Mouse (Mus musculus) stomach, postnatal 0 days (tissue): ENCODE measurements around the gene Neurod2. TPM values are rescaled to one million over a fixed set of nuclear protein-coding genes. Genes with fewer than 3 reads are reported as not detected.

Source experiments
- ATAC-seq: fragments of 200-750 bp; cut with Nextera tagmentation; 2 replicates; pipeline ENCODE4 v1.8.0; 2017; ENCODE audit not compliant: low FRiP score, low TSS enrichment
- DNase-seq: peaks from one replicate; pipeline ENCODE4 v3.0.0-alpha.2; 2016; ENCODE audit warnings: low spot score
- H3K27ac ChIP-seq: fragments of 300-500 bp; sonication (generic); replicated peaks from 2 replicates; pipeline ENCODE4 v1.5.1; 2014; ENCODE audit warnings: mild to moderate bottlenecking, control low read depth
- H3K27me3 ChIP-seq: fragments of 300-500 bp; sonication (generic); 2 replicates; pipeline ENCODE4 v1.6.1; 2014; ENCODE audit warnings: low read length; ENCODE audit not compliant: control insufficient read depth, insufficient read depth
- H3K36me3 ChIP-seq: fragments of 300-500 bp; sonication (generic); 2 replicates; pipeline ENCODE4 v1.6.1; 2014; ENCODE audit warnings: low read length, mixed read lengths; ENCODE audit not compliant: control insufficient read depth, insufficient read depth
- H3K4me1 ChIP-seq: fragments of 300-500 bp; sonication (generic); replicated peaks from 2 replicates; pipeline ENCODE4 v1.6.1; 2014; ENCODE audit warnings: antibody characterized with exemption; ENCODE audit not compliant: control insufficient read depth, insufficient read depth
- H3K4me2 ChIP-seq: fragments of 300-500 bp; sonication (generic); replicated peaks from 2 replicates; pipeline ENCODE4 v1.6.1; 2014; ENCODE audit warnings: low read depth, mild to moderate bottlenecking, control low read depth, moderate library complexity
- H3K4me3 ChIP-seq: fragments of 300-500 bp; sonication (generic); 2 replicates; pipeline ENCODE4 v1.5.1; 2014; ENCODE audit warnings: low read depth, low read length, control low read depth
- H3K9ac ChIP-seq: fragments of 300-500 bp; sonication (generic); 2 replicates; pipeline ENCODE4 v1.6.1; 2014; ENCODE audit warnings: mild to moderate bottlenecking, low read length, control low read depth, mixed read lengths
- H3K9me3 ChIP-seq: fragments of 300-500 bp; sonication (generic); 2 replicates; pipeline ENCODE4 v1.6.1; 2016; ENCODE audit warnings: low read length; ENCODE audit not compliant: control insufficient read depth
- CTCF ChIP-seq: IDR thresholded peaks from 2 replicates; pipeline ENCODE4 v1.5.1; 2016; ENCODE audit warnings: antibody characterized with exemption, low read depth, mild to moderate bottlenecking, moderate library complexity
- EP300 ChIP-seq: optimal IDR thresholded peaks from 2 replicates; pipeline ENCODE3; 2016; ENCODE audit warnings: antibody characterized with exemption
- WGBS: fragments of 180-500 bp; shearing (Covaris S2); extraction: QIAGEN DNeasy Blood & Tissue Kit; methylation state at CpG from one replicate; pipeline ENCODE4 v1.1.7; 2014; 5-methylcytosine and 5-hydroxymethylcytosine counted together
- polyA plus RNA-seq: library from polyadenylated mRNA; unstranded; fragments of >200 nt; fragmentation: Nextera tagmentation; extraction: Ambion mirVana; gene quantifications from 2 replicates; pipeline ENCODE4 v1.2.1, GENCODE M21; 2015

Gene Neurod2
- polyA plus RNA-seq, 1 experiment from 2014 or later = 0.02 TPM

DNA sequence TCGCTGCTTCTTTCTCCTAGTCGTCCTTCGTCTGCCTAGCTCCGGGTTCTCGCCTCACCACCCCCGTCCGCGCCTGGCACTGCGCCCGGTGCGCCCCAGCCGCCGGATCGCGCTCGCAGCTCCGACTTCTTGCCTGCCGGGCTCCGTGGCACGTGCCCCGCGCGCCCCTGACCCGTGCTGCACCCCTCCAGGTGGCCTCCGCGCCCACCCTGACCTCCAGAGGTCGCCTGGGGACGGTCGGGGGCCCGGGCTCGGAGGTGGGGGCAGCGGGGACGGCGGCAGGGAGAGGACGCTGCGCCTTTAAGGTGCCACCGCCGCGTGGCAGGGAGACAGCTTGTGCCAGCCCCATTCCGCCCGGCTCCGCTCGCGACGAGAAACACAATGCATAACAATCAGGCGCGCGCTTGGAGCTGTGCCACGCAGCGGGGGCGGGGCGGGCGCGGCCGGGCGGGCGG, 9.1 kb upstream of the Neurod2 start:
- Histone ChIP-seq H3K9me3 (no peaks in the 10 kb centered on the region), H3K4me3 (peak overlapping the region; percentile 49), H3K4me2 (peak overlapping the region; percentile 96), H3K36me3 (no peaks in the 10 kb centered on the region), H3K27me3 (peaks cover 23% of the 10 kb centered on the region; the same call in 1 of the 2 replicates), H3K4me1 (peaks cover 3% of the 10 kb centered on the region), H3K27ac (peak overlapping the region; percentile 53), H3K9ac (peak overlapping the region; percentile 61)
- DNase-seq = peak; percentile 70
- under 1% methylated on average over 36 of the region's 57 CpGs for WGBS
- ATAC-seq = no peak
- TF ChIP-seq EP300 (no peak), CTCF (no peak)

DNA sequence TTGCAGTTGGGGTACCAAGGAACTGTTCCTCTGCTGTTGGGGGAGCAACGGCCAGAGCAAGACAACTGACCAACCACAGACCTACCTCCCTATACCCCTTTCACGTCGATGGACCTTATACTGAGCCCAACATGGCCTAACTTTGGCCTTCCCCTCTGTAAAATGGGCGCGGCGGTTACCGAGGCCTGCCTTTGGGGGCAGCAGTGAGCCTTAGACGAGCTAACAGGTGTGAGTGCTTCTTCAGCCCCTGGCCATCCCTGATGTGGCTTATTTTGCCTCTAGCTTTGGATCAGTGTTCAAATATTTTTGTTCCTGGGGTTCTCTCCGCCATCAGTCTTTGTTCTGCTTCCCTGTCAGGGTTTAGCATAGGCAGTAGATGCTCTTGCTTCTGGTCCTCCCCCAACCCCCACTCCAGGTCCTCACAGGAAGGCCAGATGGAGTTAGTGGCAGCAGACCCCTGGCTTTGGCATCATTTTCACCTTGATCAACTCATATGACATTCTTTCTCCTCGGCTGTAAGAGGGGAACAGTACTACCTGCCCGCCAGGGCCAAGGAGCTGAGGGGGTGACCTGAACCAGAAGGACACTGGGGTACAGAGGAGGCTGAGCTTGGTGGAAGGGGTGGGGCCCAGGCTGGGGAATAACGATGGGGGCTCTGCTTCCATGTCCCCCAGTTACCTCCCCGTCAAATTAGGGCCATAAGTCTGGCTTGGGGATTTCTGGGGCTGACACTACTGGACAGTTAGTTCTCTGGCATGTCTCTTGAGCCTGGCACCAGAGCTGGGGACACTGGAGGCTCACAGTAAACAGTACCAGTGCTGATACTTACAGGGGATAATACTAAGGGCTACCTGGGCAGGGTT, 7.0 kb upstream of the Neurod2 start:
- H3K9me3 ChIP-seq = no peaks in the 10 kb centered on the region
- H3K36me3 ChIP-seq = no peaks in the 10 kb centered on the region
- H3K27ac ChIP-seq = no peak overlapping the region
- no peak overlapping the region for H3K4me2 ChIP-seq
- ATAC-seq (no peak), DNase-seq (no peak)
- peaks cover 3% of the 10 kb centered on the region for H3K4me1 ChIP-seq
- no peak overlapping the region for H3K4me3 ChIP-seq
- H3K9ac ChIP-seq = no peak overlapping the region
- H3K27me3 ChIP-seq = peaks cover 26% of the 10 kb centered on the region; the same call in 1 of the 2 replicates
- no peak for TF ChIP-seq EP300
- TF ChIP-seq CTCF = peak; percentile 56
- WGBS = 17% methylated on average over 13 of the region's 13 CpGs

DNA sequence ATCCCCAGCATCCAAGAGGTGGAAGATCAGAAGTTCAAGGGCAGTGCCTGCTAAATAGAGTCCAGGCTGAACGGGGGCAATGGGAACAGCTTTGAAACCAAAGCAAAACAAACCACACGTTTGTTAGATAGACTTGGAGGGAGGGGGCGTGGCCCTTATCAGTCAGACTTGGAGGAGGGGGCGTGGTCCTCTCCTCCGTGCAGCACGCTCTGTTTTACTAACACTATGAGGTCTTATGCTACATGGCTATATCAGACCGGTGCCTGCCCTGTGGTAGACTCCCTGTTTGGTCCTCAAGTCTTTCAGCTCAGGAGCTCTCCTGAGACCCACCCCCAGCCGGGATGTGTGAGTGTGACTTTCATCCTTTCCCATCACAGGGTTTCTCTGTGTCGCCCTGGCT, 5.8 kb upstream of the Neurod2 start:
- no peak for ATAC-seq
- 8% methylated on average over 9 of the region's 9 CpGs for WGBS

DNA sequence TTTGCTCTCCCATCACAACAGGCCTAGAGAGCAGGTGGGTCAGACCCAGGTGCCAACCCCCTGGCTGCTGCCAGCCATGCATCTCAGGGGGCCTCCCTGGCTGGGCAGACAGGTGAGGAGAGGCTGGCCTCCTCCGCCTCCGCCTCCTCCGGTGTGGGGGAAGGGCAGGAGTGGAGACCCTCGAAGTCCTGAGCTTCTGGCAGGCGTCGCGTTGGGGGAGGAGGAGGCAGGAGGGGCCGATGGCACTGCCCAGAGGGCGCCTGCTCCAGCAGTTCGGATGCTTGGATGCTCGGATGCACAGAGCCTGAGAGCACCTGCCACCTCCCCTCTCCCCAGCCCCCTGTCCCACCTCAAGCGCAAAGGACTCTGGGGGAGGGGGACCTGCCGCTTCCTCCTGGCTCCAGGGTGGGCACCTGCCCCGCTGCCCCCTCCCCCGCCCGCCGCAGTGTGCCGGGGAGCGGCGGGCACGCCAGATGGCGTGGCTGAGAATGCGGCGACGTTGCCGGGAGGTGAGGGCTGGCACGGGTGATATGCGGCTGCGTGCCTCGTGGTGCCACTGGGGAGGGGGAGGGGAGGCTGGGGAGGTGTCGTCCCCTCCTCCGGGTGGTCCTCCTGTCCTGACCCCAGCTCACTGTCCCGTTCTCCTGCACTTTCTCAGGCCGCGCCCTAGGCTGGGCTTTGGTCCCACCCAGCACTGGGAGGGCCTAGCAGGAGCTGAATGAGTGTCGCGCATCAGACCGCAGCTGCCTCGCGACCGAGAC, 4.7 kb upstream of the Neurod2 start:
- no peak for DNase-seq
- 3% methylated on average over 33 of the region's 41 CpGs for WGBS
- TF ChIP-seq CTCF (no peak), EP300 (no peak)
- H3K27ac ChIP-seq = no peak overlapping the region
- no peaks in the 10 kb centered on the region; the same call in 1 of the 2 replicates for H3K4me1 ChIP-seq
- no peaks in the 10 kb centered on the region for H3K9me3 ChIP-seq
- ATAC-seq = no peak
- H3K36me3 ChIP-seq = no peaks in the 10 kb centered on the region
- H3K4me3 ChIP-seq = peak overlapping the region; percentile 13; the same call in 1 of the 2 replicates
- no peak overlapping the region for H3K9ac ChIP-seq
- H3K27me3 ChIP-seq = peaks cover 43% of the 10 kb centered on the region; the same call in 1 of the 2 replicates
- peak overlapping the region; percentile 31 for H3K4me2 ChIP-seq

More for the DNA sequence above, 5.8 kb upstream of the Neurod2 start:
- Histone ChIP-seq H3K27me3 (peaks cover 32% of the 10 kb centered on the region; the same call in 1 of the 2 replicates), H3K9ac (no peak overlapping the region), H3K27ac (no peak overlapping the region), H3K4me3 (no peak overlapping the region), H3K36me3 (no peaks in the 10 kb centered on the region), H3K4me2 (no peak overlapping the region), H3K4me1 (peaks cover 3% of the 10 kb centered on the region), H3K9me3 (no peaks in the 10 kb centered on the region)
- no peak for DNase-seq
- TF ChIP-seq EP300 (no peak), CTCF (no peak)

DNA sequence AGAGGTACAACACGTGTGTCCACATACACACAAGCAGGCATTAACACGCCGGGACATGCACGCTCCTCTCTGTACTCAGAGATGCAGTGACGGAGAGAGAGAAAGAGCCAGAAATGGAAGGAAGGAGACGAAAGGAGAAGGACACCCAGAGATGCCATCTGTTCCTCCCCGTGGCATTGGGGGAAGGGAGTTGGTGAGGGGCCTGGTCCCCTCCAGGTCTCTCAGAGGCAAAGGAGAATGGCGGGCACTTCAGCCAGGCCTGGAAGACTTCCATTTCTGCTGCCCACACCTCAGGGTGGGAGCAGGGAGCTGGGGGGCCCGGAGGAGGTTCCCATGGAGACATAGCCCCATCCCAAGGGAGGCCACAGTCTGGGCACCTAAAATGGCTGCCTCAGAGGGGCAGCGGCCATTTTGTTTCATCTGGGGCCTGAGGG, 3.8 kb upstream of the Neurod2 start:
- ATAC-seq (no peak), DNase-seq (no peak)
- H3K4me1 ChIP-seq = no peaks in the 10 kb centered on the region; the same call in 1 of the 2 replicates
- H3K9me3 ChIP-seq = no peaks in the 10 kb centered on the region
- no peak overlapping the region for H3K4me2 ChIP-seq
- H3K36me3 ChIP-seq = no peaks in the 10 kb centered on the region
- no peak overlapping the region for H3K27ac ChIP-seq
- no peak overlapping the region for H3K4me3 ChIP-seq
- WGBS = 71% methylated on average over 10 of the region's 10 CpGs
- H3K27me3 ChIP-seq = peaks cover 47% of the 10 kb centered on the region; the same call in 1 of the 2 replicates
- TF ChIP-seq CTCF (no peak), EP300 (no peak)
- no peak overlapping the region for H3K9ac ChIP-seq
